Mouse (Mus musculus) lung, postnatal 0 days (tissue): ENCODE measurements around the gene Lsm4.

Experiments used
- CTCF ChIP-seq: IDR thresholded peaks from 2 replicates; pipeline ENCODE4 v1.5.1; 2016; ENCODE audit warnings: antibody characterized with exemption, mild to moderate bottlenecking
- EP300 ChIP-seq: IDR thresholded peaks from 2 replicates; pipeline ENCODE4 v1.6.1; 2016; ENCODE audit warnings: antibody characterized with exemption, mild to moderate bottlenecking, control low read depth

GRCm38 (mm10) chr8:70632346-70632892 is 40.6 kb upstream of the Lsm4 start, which contains the start of gene Gdf15:
- TF ChIP-seq CTCF (no peak), EP300 (no peak)
